Mouse (Mus musculus): ENCODE measurements around the gene Got2.
"Not testable (repeated sequence)": the region's sequence is repeated elsewhere in the genome, so short reads cannot be mapped to it uniquely, and the experiment has no call there.

DNA sequence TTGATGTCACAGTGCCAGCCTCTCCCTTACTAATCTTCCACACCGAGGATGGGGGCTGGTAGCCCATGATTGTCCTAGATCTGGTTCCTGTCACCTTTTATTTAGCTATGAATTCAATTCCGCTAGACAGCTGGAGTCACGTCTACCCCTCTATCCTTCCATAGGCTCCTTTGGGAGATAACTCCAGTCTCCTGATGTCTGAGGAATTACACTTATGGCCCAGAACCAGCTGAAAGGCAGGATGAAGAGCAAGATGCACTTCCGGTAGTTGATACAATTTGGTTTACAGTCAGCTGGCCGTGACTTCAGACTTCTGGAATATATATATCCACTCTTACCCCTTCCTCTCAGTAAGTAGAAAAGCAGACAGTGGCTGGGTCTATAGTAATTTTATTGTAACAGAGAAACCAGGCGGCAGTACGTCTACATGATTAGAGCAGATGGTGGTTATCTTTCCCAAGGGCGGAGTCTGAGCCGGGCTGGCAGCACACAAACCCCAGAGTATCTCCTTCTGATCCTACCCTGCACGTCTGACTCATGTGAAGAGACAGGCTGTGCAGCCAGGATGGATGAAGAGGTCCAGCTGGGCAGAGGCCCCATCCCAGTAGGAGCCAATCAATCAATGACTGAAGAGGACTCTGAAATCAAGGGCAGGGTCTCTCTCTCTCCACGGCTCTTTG lies 24.4 kb downstream of the Got2 start:
- not testable (repeated sequence) for TF ChIP-seq CTCF (IDR thresholded peaks at IDR 0.05; ENCODE audit: insufficient read depth, low read length); POLR2A (IDR thresholded peaks at IDR 0.05; ENCODE audit: borderline replicate concordance, extremely low read depth, low read depth, low read length)

Data from lung, adult 2 months (tissue).